In genomic region chr3:134210950-134211349, GRCm38 (mm10) we compare ENCODE assay signal across 37 mouse cellular contexts. TPM values are rescaled to one million over a fixed set of nuclear protein-coding genes. Genes with fewer than 3 reads are reported as not detected.
"Had no signal": no experiment of that assay in that cellular context is flagged by ENCODE, and none has a peak within 500 bp of the region (broad histone marks: within the 10 kb centered on the region; RNA-seq: fewer than 3 reads in every experiment).

No protein-coding gene starts in this region.

- H3K9ac ChIP-seq: heart, embryonic 12.5 days; heart, embryonic 13.5 days; heart, embryonic 15.5 days; hindbrain, embryonic 12.5 days; hindbrain, embryonic 13.5 days; hindbrain, embryonic 14.5 days; hindbrain, embryonic 15.5 days; intestine, embryonic 15.5 days; kidney, embryonic 15.5 days had no signal

- H3K27me3 ChIP-seq: heart, embryonic 12.5 days; heart, embryonic 13.5 days; heart, embryonic 15.5 days; hindbrain, embryonic 12.5 days; hindbrain, embryonic 13.5 days; hindbrain, embryonic 15.5 days; intestine, embryonic 15.5 days; kidney, embryonic 15.5 days had no signal

- H3K4me2 ChIP-seq: heart, embryonic 11.5 days; heart, embryonic 12.5 days; heart, embryonic 13.5 days; heart, embryonic 15.5 days; hindbrain, embryonic 12.5 days; hindbrain, embryonic 13.5 days; hindbrain, embryonic 14.5 days; hindbrain, embryonic 15.5 days; intestine, embryonic 15.5 days; kidney, embryonic 15.5 days had no signal

- H3K27ac ChIP-seq: heart, adult 2 months; heart, embryonic 10.5 days; heart, embryonic 13.5 days; heart, embryonic 15.5 days; hindbrain, embryonic 10.5 days; hindbrain, embryonic 12.5 days; hindbrain, embryonic 13.5 days; hindbrain, embryonic 14.5 days; hindbrain, embryonic 15.5 days; hindbrain, postnatal 0 days; intestine, embryonic 15.5 days; kidney, embryonic 15.5 days; kidney, postnatal 0 days; layer of hippocampus, adult 2 months had no signal

- H3K36me3 ChIP-seq: heart, embryonic 10.5 days; heart, embryonic 12.5 days; heart, embryonic 13.5 days; heart, embryonic 15.5 days; hindbrain, embryonic 10.5 days; hindbrain, embryonic 12.5 days; hindbrain, embryonic 13.5 days; hindbrain, embryonic 15.5 days; intestine, embryonic 15.5 days; kidney, embryonic 15.5 days had no signal

- DNase-seq: heart, adult 2 months; heart, postnatal 10 days; heart, postnatal 14 days; heart, postnatal 36 days; heart, postnatal 4 days; kidney, adult 11 months; kidney, adult 18-20 months; kidney, adult 2 months; kidney, adult 8-10 months; kidney, adult 9 months; kidney, postnatal 10 days; kidney, postnatal 14 days; kidney, postnatal 25 days; kidney, postnatal 36 days; kidney, postnatal 4 days; layer of hippocampus, adult 9-11 months; layer of hippocampus, postnatal 36 days had no signal

- H3K4me1 ChIP-seq: heart, embryonic 10.5 days; heart, embryonic 12.5 days; heart, embryonic 13.5 days; heart, embryonic 15.5 days; hindbrain, embryonic 10.5 days; hindbrain, embryonic 12.5 days; hindbrain, embryonic 13.5 days; hindbrain, embryonic 15.5 days; intestine, embryonic 15.5 days; kidney, embryonic 15.5 days had no signal

- H3K4me3 ChIP-seq: heart, adult 2 months; heart, embryonic 10.5 days; heart, embryonic 12.5 days; heart, embryonic 13.5 days; heart, embryonic 15.5 days; hindbrain, embryonic 10.5 days; hindbrain, embryonic 12.5 days; hindbrain, embryonic 13.5 days; hindbrain, embryonic 15.5 days; intestine, embryonic 15.5 days; kidney, embryonic 15.5 days; layer of hippocampus, adult 2 months had no signal

- H3K9me3 ChIP-seq: heart, embryonic 10.5 days; heart, embryonic 12.5 days; heart, embryonic 13.5 days; heart, embryonic 15.5 days; hindbrain, embryonic 10.5 days; hindbrain, embryonic 12.5 days; hindbrain, embryonic 13.5 days; hindbrain, embryonic 15.5 days; intestine, embryonic 15.5 days; kidney, embryonic 15.5 days had no signal

- ATAC-seq: hindbrain, embryonic 16.5 days; hindbrain, postnatal 0 days; inflammation-experienced regulatory T-cells, adult 6 months; intestine, embryonic 15.5 days; intestine, embryonic 16.5 days; intestine, postnatal 0 days had no signal

RNA-seq across cellular contexts. Expression of gene Cxxc4, which starts 25.3 kb away (rescaled TPM):
- total RNA-seq: hematopoietic stem cell, adult 5-6 weeks had no signal
- polyA plus RNA-seq: inflammation-experienced regulatory T-cells, adult 6 months had no signal
